Mouse (Mus musculus) testis, adult 2 months (tissue): Measurements from ENCODE around the gene Ryk.

Experiments used
- CTCF ChIP-seq: fragments of 200-500 bp; IDR thresholded peaks from 2 replicates; pipeline ENCODE4 v1.5.1; 2012; ENCODE audit warnings: low read depth, mild to moderate bottlenecking, inconsistent platforms, low read length, moderate library complexity; ENCODE audit not compliant: control insufficient read depth, insufficient read depth, insufficient replicate concordance
- POLR2A ChIP-seq: fragments of 200-500 bp; IDR thresholded peaks from 2 replicates; pipeline ENCODE4 v1.6.1; 2012; ENCODE audit warnings: low read depth, mild to moderate bottlenecking, inconsistent platforms, low read length, moderate library complexity; ENCODE audit not compliant: control insufficient read depth

DNA sequence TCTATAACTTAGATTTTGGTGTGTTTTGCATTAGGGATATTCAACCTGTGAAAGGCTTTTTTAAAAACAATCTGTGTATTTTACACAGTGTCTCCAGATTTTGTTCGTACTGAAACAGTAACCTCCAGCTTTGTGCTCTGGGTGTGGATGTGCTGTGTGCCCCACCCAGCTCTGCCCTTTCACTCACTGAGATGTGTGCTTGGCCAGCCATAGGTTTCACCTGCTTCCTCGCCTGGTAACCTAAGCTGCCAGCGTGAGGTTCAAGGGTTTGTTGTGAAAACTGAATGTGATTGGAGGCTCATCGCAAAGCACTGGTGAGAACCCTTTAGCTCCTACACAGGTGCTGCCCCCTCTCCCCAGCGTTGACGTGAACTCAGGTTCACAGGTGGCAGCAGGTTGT is 70.2 kb downstream of the Ryk start:
- TF ChIP-seq CTCF (no peak), POLR2A (no peak)
